Mouse (Mus musculus) stomach, embryonic 14.5 days (tissue): ENCODE measurements around the gene Hoxd1. TPM values are rescaled to one million over a fixed set of nuclear protein-coding genes. Genes with fewer than 3 reads are reported as not detected.
A peak's percentile ranks its signal among the peaks of the same experiment; 100 is the strongest.

Source experiments
- ATAC-seq: fragments of 200-750 bp; cut with Nextera tagmentation; 2 replicates; pipeline ENCODE4 v1.8.0; 2017; ENCODE audit warnings: low read depth, moderate TSS enrichment; ENCODE audit not compliant: insufficient number of reproducible peaks, insufficient read depth, low FRiP score
- H3K27ac ChIP-seq: fragments of 300-500 bp; sonication (generic); 2 replicates; pipeline ENCODE4 v1.5.1; 2014; ENCODE audit warnings: mild to moderate bottlenecking, low read length, moderate library complexity, mixed read lengths
- H3K27me3 ChIP-seq: fragments of 300-500 bp; sonication (generic); 2 replicates; pipeline ENCODE4 v1.6.1; 2014; ENCODE audit warnings: low read length, control low read depth, mixed read lengths; ENCODE audit not compliant: control insufficient read depth, insufficient read depth
- H3K36me3 ChIP-seq: fragments of 300-500 bp; sonication (generic); 2 replicates; pipeline ENCODE4 v1.6.1; 2014; ENCODE audit warnings: mild to moderate bottlenecking, control low read depth, low read length, moderate library complexity, mixed read lengths; ENCODE audit not compliant: control insufficient read depth, insufficient read depth
- H3K4me1 ChIP-seq: fragments of 300-500 bp; sonication (generic); 2 replicates; pipeline ENCODE4 v1.6.1; 2014; ENCODE audit warnings: low read length, control low read depth, mixed read lengths; ENCODE audit not compliant: control insufficient read depth, insufficient read depth
- H3K4me2 ChIP-seq: fragments of 300-500 bp; sonication (generic); replicated peaks from 2 replicates; pipeline ENCODE4 v1.6.1; 2014; ENCODE audit warnings: low read depth, low read length, control low read depth
- H3K4me3 ChIP-seq: fragments of 300-500 bp; sonication (generic); 2 replicates; pipeline ENCODE4 v1.5.1; 2014; ENCODE audit warnings: low read depth, low read length, control low read depth
- H3K9ac ChIP-seq: fragments of 300-500 bp; sonication (generic); replicated peaks from 2 replicates; pipeline ENCODE4 v1.6.1; 2014; ENCODE audit warnings: low read depth, mild to moderate bottlenecking, control low read depth, low read length, moderate library complexity, mixed read lengths
- H3K9me3 ChIP-seq: fragments of 300-500 bp; sonication (generic); 2 replicates; pipeline ENCODE4 v1.6.1; 2016; ENCODE audit warnings: low read depth, low read length, control low read depth; ENCODE audit not compliant: control insufficient read depth
- WGBS: fragments of 180-500 bp; shearing (Covaris S2); extraction: QIAGEN DNeasy Blood & Tissue Kit; methylation state at CpG from one replicate; pipeline ENCODE4 v1.1.7; 2014; 5-methylcytosine and 5-hydroxymethylcytosine counted together
- polyA plus RNA-seq: library from polyadenylated mRNA; unstranded; fragments of >200 nt; fragmentation: Nextera tagmentation; extraction: Ambion mirVana; gene quantifications from 2 replicates; pipeline ENCODE4 v1.2.1, GENCODE M21; 2014

The Hoxd1 gene
- polyA plus RNA-seq, 1 experiment from 2014 or later, result not detected

- H3K9me3 ChIP-seq, result no peaks in the 10 kb centered on the region
- H3K4me3 ChIP-seq, result no peak overlapping the region
- H3K4me1 ChIP-seq, result no peaks in the 10 kb centered on the region
- H3K36me3 ChIP-seq, result no peaks in the 10 kb centered on the region
- H3K4me2 ChIP-seq, result no peak overlapping the region
- H3K9ac ChIP-seq, result no peak overlapping the region
- H3K27me3 ChIP-seq, result peaks cover 74% of the 10 kb centered on the region
- 10% methylated on average over 6 of the region's 6 CpGs for WGBS
- ATAC-seq, result no peak
- H3K27ac ChIP-seq, result no peak overlapping the region
Observed at GRCm38 (mm10) chr2:74721882-74722281, 40.9 kb upstream of the Hoxd1 start.

DNA sequence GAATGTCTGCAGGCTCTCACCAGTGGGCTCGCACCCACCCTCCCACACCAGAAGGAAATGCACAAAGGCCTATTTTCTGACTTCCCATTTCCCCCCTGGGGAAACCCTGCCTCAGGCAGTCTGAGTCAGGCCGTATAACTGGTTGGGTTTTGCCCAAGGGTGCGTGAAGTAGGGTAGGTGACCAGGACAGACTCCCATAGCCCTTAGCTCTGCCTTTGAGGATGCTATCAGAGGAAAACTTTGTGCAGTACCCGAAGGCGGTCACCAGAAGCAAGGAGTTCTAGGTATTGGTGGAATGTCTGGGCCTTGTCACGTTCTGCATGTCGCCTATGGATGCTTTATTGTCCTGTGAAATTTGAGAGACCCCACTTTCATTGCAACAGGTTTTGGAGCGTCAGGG, 39.8 kb upstream of the Hoxd1 start:
- Histone ChIP-seq H3K36me3 (no peaks in the 10 kb centered on the region), H3K27me3 (peaks cover 69% of the 10 kb centered on the region), H3K4me1 (no peaks in the 10 kb centered on the region), H3K9me3 (no peaks in the 10 kb centered on the region), H3K4me3 (no peak overlapping the region), H3K4me2 (no peak overlapping the region), H3K27ac (no peak overlapping the region), H3K9ac (no peak overlapping the region)
- 31% methylated on average over 8 of the region's 8 CpGs for WGBS
- no peak for ATAC-seq

- no peaks in the 10 kb centered on the region for H3K4me1 ChIP-seq
- H3K27ac ChIP-seq, result no peak overlapping the region
- peaks cover 76% of the 10 kb centered on the region for H3K27me3 ChIP-seq
- ATAC-seq, result no peak
- no peak overlapping the region for H3K9ac ChIP-seq
- H3K4me2 ChIP-seq, result no peak overlapping the region
- H3K9me3 ChIP-seq, result no peaks in the 10 kb centered on the region
- H3K36me3 ChIP-seq, result no peaks in the 10 kb centered on the region
- H3K4me3 ChIP-seq, result no peak overlapping the region
- 38% methylated on average over 7 of the region's 7 CpGs for WGBS
Observed at GRCm38 (mm10) chr2:74724244-74725015, 38.4 kb upstream of the Hoxd1 start.

DNA sequence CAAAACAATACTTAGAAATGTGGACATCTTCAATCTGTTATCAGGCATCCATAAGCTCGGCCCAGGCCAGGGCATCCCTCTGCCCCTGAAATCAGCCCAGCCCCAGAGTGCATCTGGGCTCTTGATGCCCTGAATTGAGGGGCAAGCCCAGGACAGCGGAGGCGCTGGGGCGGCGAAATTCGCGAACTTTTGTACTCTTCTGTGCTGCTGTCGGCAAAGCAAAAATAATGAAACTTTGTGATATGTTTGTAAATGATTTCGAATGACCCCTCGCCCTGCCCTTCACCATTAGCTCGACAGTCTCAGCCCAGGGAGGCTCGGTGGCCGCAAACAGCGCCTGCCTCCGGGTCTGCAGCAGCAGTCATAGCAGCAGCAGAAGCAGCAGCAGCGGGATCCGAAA, 37.6 kb upstream of the Hoxd1 start:
- WGBS, result 11% methylated on average over 17 of the region's 17 CpGs
- no peaks in the 10 kb centered on the region for H3K4me1 ChIP-seq
- H3K9me3 ChIP-seq, result no peaks in the 10 kb centered on the region
- no peak overlapping the region for H3K4me2 ChIP-seq
- H3K27ac ChIP-seq, result no peak overlapping the region
- H3K9ac ChIP-seq, result no peak overlapping the region
- ATAC-seq, result no peak
- H3K4me3 ChIP-seq, result no peak overlapping the region
- no peaks in the 10 kb centered on the region for H3K36me3 ChIP-seq
- peaks cover 77% of the 10 kb centered on the region for H3K27me3 ChIP-seq

GRCm38 (mm10) chr2:74726551-74726950, 36.2 kb upstream of the Hoxd1 start, which contains the start of gene Gm28230:
Gene Gm28230 (plus strand): TSS chr2:74726728.
- 37% methylated on average over 5 of the region's 5 CpGs for WGBS

GRCm38 (mm10) chr2:74726973-74727639, 35.7 kb upstream of the Hoxd1 start:
- peaks cover 73% of the 10 kb centered on the region for H3K27me3 ChIP-seq
- no peak overlapping the region for H3K27ac ChIP-seq
- no peaks in the 10 kb centered on the region for H3K9me3 ChIP-seq
- peak overlapping the region; percentile 19; the same call in 1 of the 2 replicates for H3K4me2 ChIP-seq
- WGBS, result 6% methylated on average over 43 of the region's 43 CpGs
- H3K36me3 ChIP-seq, result no peaks in the 10 kb centered on the region
- no peak for ATAC-seq
- H3K4me3 ChIP-seq, result peak overlapping the region; percentile 7
- no peaks in the 10 kb centered on the region for H3K4me1 ChIP-seq
- no peak overlapping the region for H3K9ac ChIP-seq

More at GRCm38 (mm10) chr2:74726551-74726950, 36.2 kb upstream of the Hoxd1 start, which contains the start of gene Gm28230:
- ATAC-seq, result no peak
- peak within 1 kb of the TSS; percentile 19; the same call in 1 of the 2 replicates for H3K4me2 ChIP-seq
- H3K9ac ChIP-seq, result no peak within 1 kb of the TSS
- H3K4me3 ChIP-seq, result peak within 1 kb of the TSS; percentile 7
- H3K4me1 ChIP-seq, result no peaks in the 10 kb centered on the region
- H3K27ac ChIP-seq, result no peak within 1 kb of the TSS
- peaks cover 77% of the 10 kb centered on the region for H3K27me3 ChIP-seq
- H3K9me3 ChIP-seq, result no peaks in the 10 kb centered on the region
- no peaks in the 10 kb centered on the region for H3K36me3 ChIP-seq

DNA sequence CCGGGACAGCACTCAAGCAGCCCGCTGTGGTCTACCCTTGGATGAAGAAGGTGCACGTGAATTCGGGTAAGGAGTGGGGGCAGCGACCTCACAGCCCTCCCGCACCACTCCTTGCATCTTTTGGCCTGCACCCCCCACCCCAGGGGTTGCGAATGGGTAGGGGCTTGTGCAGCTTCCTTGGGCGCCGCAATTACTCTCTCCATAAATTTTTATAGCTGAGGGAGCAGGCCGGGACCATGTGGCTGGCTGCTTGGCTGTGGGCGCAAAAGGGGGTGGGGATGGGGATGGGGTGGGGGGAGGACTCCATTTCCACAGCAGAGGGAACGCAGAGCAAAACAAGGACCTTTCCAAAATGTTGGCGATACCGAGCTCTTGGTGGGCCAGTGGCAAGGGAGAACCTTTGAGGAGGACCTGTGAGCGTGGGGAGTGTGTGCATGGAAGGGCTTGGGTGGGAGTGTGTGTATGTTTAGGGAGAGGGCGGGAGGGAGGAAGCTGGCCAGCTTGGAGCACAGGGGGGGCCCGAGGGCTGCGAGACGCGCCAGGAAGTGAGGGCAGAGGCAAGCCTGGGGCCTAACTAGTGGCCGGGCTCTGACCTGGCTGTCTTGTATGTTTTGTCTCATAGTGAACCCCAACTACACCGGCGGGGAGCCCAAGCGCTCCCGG, 35.0 kb upstream of the Hoxd1 start:
- WGBS, result 10% methylated on average over 25 of the region's 25 CpGs
- Histone ChIP-seq H3K4me3 (peak overlapping the region; percentile 7), H3K4me2 (peak overlapping the region; percentile 19; the same call in 1 of the 2 replicates), H3K36me3 (no peaks in the 10 kb centered on the region), H3K9me3 (no peaks in the 10 kb centered on the region), H3K27me3 (peaks cover 70% of the 10 kb centered on the region), H3K4me1 (no peaks in the 10 kb centered on the region), H3K27ac (no peak overlapping the region), H3K9ac (no peak overlapping the region)
- ATAC-seq, result no peak

DNA sequence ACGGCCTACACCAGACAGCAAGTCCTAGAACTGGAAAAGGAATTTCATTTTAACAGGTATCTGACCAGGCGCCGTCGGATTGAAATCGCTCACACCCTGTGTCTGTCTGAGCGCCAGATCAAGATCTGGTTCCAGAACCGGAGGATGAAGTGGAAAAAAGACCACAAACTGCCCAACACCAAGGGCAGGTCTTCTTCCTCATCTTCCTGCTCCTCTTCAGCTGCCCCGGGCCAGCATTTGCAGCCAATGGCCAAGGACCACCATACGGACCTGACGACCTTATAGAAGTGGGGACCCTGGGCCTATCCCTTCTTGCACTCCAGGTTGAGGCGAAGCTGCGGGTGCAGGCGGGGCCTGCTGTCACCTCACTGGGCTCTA, 34.5 kb upstream of the Hoxd1 start:
- H3K4me1 ChIP-seq, result no peaks in the 10 kb centered on the region
- H3K27me3 ChIP-seq, result peaks cover 67% of the 10 kb centered on the region
- no peak for ATAC-seq
- H3K36me3 ChIP-seq, result no peaks in the 10 kb centered on the region
- no peak overlapping the region for H3K27ac ChIP-seq
- no peaks in the 10 kb centered on the region for H3K9me3 ChIP-seq
- WGBS, result 38% methylated on average over 13 of the region's 13 CpGs
- peak overlapping the region; percentile 7; the same call in 1 of the 2 replicates for H3K4me3 ChIP-seq
- H3K9ac ChIP-seq, result no peak overlapping the region; the same call in 1 of the 2 replicates
- H3K4me2 ChIP-seq, result no peak overlapping the region; the same call in 1 of the 2 replicates
